Mouse (Mus musculus): ENCODE measurements around the gene Tnpo2.

GRCm38 (mm10) chr8:85096196-85096595 is 59.5 kb downstream of the Tnpo2 start:
- TF ChIP-seq CTCF (IDR thresholded peaks at IDR 0.05; ENCODE audit: low read depth): no peak
- no peak for TF ChIP-seq EP300 (optimal IDR thresholded peaks at IDR 0.05)

Data from stomach, postnatal 0 days (tissue).